Mouse (Mus musculus) kidney, adult 2 months (tissue): Measurements from ENCODE around the gene Cers4.

Experiments
- CTCF ChIP-seq: fragments of 200-500 bp; conservative IDR thresholded peaks from 2 replicates; pipeline ENCODE4 v1.5.1; 2011; ENCODE audit warnings: low read depth, mild to moderate bottlenecking, control low read depth, low read length, moderate library complexity, mixed read lengths; ENCODE audit not compliant: insufficient read depth, insufficient read length
- POLR2A ChIP-seq: fragments of 200-500 bp; IDR thresholded peaks from one replicate; pipeline ENCODE4 v1.6.1; 2011; ENCODE audit warnings: low read depth, low read length, control low read depth

- TF ChIP-seq POLR2A (no peak), CTCF (no peak)
Measured at GRCm38 (mm10) chr8:4521472-4521871, 28.6 kb downstream of the Cers4 start.
